8 mouse cellular contexts compared by ENCODE assay signal in genomic region chr9:121247956-121248775, GRCm38 (mm10). TPM values are rescaled to one million over a fixed set of nuclear protein-coding genes. Genes with fewer than 3 reads are reported as not detected.
DNase-seq lines count a peak whose midpoint lies in the region; ATAC-seq and TF ChIP-seq lines count a peak whose summit lies in the region.

No protein-coding gene starts in this region.

- TF ChIP-seq EP300 in liver, embryonic 14.5 days (IDR thresholded peaks at IDR 0.05; ENCODE audit: low read depth): no peak

- peak; percentile 73 for TF ChIP-seq CTCF in liver, embryonic 14.5 days (IDR thresholded peaks at IDR 0.05; ENCODE audit: low read depth)
- no peak for TF ChIP-seq CTCF in thymus, adult 2 months (IDR thresholded peaks at IDR 0.05; ENCODE audit: borderline replicate concordance, control insufficient read depth, extremely low read depth, insufficient read depth, low read length, poor library complexity)

- no peaks in the 10 kb centered on the region for H3K9me3 ChIP-seq in liver, embryonic 14.5 days (ENCODE audit: control insufficient read depth, low read length)

- H3K4me3 ChIP-seq in liver, embryonic 14.5 days (ENCODE audit: insufficient read depth in 1 of 2, low read depth in 2 of 2, low read length in 2 of 2): no peak overlapping the region
- H3K4me3 ChIP-seq in thymus, adult 2 months (ENCODE audit: control insufficient read depth, insufficient read depth, low read length): no peak overlapping the region

- ATAC-seq in liver, embryonic 14.5 days (ENCODE audit: insufficient read depth): no peak

- H3K36me3 ChIP-seq in liver, embryonic 14.5 days (replicated peaks; ENCODE audit: control insufficient read depth, insufficient read depth, low read depth): no peaks in the 10 kb centered on the region
- no peaks in the 10 kb centered on the region for H3K36me3 ChIP-seq in thymus, adult 2 months (ENCODE audit: control insufficient read depth, insufficient read depth, low read length)

- no peak for TF ChIP-seq POLR2A in thymus, adult 2 months (IDR thresholded peaks at IDR 0.05; ENCODE audit: control insufficient read depth, extremely low read depth, insufficient read depth, low read length, poor library complexity)

- no peak overlapping the region for H3K4me2 ChIP-seq in liver, embryonic 14.5 days (ENCODE audit: low read depth)

- WGBS in liver, embryonic 14.5 days (ENCODE audit: insufficient replicate concordance): 51% methylated on average over 12 of the region's 12 CpGs
- 65% methylated on average over 12 of the region's 12 CpGs for WGBS in thymus, adult 2 months

- H3K9ac ChIP-seq in liver, embryonic 14.5 days (replicated peaks): no peak overlapping the region

- H3K27ac ChIP-seq in liver, embryonic 14.5 days: no peak overlapping the region
- H3K27ac ChIP-seq in thymus, adult 2 months (ENCODE audit: control insufficient read depth, insufficient read depth, low read length): no peak overlapping the region

- DNase-seq in 416B (ENCODE audit: low read depth): peak; percentile 85
- peak; percentile 65 for DNase-seq in adrenal gland, adult 2 months
- peak; percentile 80 for DNase-seq in embryo, embryonic 11.5 days (ENCODE audit: low read depth, low spot score)
- DNase-seq in heart, adult 11 months: peak; percentile 93
- DNase-seq in kidney, postnatal 14 days: peak; percentile 86
- peak; percentile 57 to 59 (median 59) for DNase-seq in liver, embryonic 14.5 days (ENCODE audit: low read depth in 3 of 3, low spot score in 3 of 3)
- peak; percentile 63 for DNase-seq in ovary, postnatal 10 days (ENCODE audit: low spot score)
- DNase-seq in thymus, adult 2 months: peak; percentile 78

- no peaks in the 10 kb centered on the region for H3K27me3 ChIP-seq in liver, embryonic 14.5 days (ENCODE audit: control insufficient read depth, insufficient read depth, low read length)
- H3K27me3 ChIP-seq in thymus, adult 2 months (ENCODE audit: control insufficient read depth, insufficient read depth, low read length): no peaks in the 10 kb centered on the region

- H3K4me1 ChIP-seq in liver, embryonic 14.5 days (replicated peaks; ENCODE audit: control insufficient read depth in 2 of 2, insufficient read depth in 2 of 2, low read length in 1 of 2): no peaks in the 10 kb centered on the region
- H3K4me1 ChIP-seq in thymus, adult 2 months (replicated peaks; ENCODE audit: control insufficient read depth, insufficient read depth, low read length): no peaks in the 10 kb centered on the region

RNA-seq across cellular contexts. Expression of gene Ulk4, which starts 28.8 kb away (rescaled TPM):
- 1 to 10 TPM; 1.5 to 2.0 TPM for total RNA-seq in adrenal gland, adult 2 months (2021)
- polyA plus RNA-seq in adrenal gland, adult 2 months (2012; rRNA removed): 2.3 and 6.0 TPM in 2 replicates
- 0.32 and 0.40 TPM in 2 replicates for polyA plus RNA-seq in liver, embryonic 14.5 days (2012; rRNA removed)
- polyA plus RNA-seq in liver, embryonic 14.5 days (2014; fragmentation: Nextera tagmentation; extraction: Ambion mirVana): 25.9 and 30.5 TPM in 2 replicates
- 1.4 and 2.9 TPM in 2 replicates for polyA plus RNA-seq in thymus, adult 2 months (2012; rRNA removed)

RNA-seq across cellular contexts. Expression of gene Trak1, which starts 49.1 kb away (rescaled TPM):
- 10 to 100 TPM; 67.8 to 83.7 TPM for total RNA-seq in adrenal gland, adult 2 months (2021)
- polyA plus RNA-seq in adrenal gland, adult 2 months (2012; rRNA removed): 52.2 and 52.3 TPM in 2 replicates
- polyA plus RNA-seq in liver, embryonic 14.5 days (2012; rRNA removed): 3.1 TPM in 2 replicates
- polyA plus RNA-seq in liver, embryonic 14.5 days (2014; fragmentation: Nextera tagmentation; extraction: Ambion mirVana): 2.9 TPM in 2 replicates
- 96.5 and 103 TPM in 2 replicates for polyA plus RNA-seq in thymus, adult 2 months (2012; rRNA removed)

Comparison
In these comparisons a context has a peak if more than half of its experiments do, and no peak if none do; other contexts are left out.
1. RNA of gene Trak1, which starts 49.1 kb away (polyA plus RNA-seq): 96.5 to 103 TPM in thymus, adult 2 months and 52.2 to 52.3 TPM in adrenal gland, adult 2 months; 2.9 to 3.1 TPM in liver, embryonic 14.5 days; every median in the first group is over 10 times any median in the second.
2. Peak in every context shown above with its lines, with median percentiles within 50 percentile points of each other: DNase-seq.